In the genomic region with DNA sequence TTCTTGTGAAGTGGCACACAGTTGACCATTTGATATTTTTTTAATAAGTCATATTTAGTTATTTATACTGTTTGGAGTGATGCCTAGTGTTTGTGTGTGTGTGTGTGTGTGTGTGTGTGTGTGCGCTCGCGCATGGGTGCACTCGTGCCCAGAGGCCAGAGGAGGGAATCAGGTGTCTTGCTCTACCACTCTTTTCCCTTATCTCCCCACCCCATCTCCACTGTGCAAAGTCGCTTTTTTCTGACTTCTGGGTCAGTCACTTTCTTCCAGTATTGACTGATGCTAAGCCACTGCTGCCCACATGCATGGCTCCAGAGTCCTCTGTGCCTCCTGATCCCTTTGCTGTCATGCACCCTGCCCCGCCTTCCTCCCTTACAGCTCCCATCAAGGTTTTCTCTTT, we compare ENCODE assay signal across 23 mouse cellular contexts. TPM values are rescaled to one million over a fixed set of nuclear protein-coding genes. Genes with fewer than 3 reads are reported as not detected.
"Had no signal": no experiment of that assay in that cellular context is flagged by ENCODE, and none has a peak within 500 bp of the region (broad histone marks: within the 10 kb centered on the region; RNA-seq: fewer than 3 reads in every experiment).

No protein-coding gene starts in this region.

- H3K4me2 ChIP-seq: limb, embryonic 12.5 days; limb, embryonic 13.5 days; limb, embryonic 15.5 days; liver, embryonic 11.5 days; liver, embryonic 12.5 days; liver, embryonic 13.5 days; liver, embryonic 15.5 days; lung, embryonic 14.5 days; lung, embryonic 15.5 days; midbrain, embryonic 11.5 days; midbrain, embryonic 12.5 days; midbrain, embryonic 13.5 days; midbrain, embryonic 15.5 days; neural tube, embryonic 12.5 days had no signal

- H3K36me3 ChIP-seq: limb, embryonic 10.5 days; limb, embryonic 12.5 days; limb, embryonic 13.5 days; limb, embryonic 15.5 days; liver, embryonic 12.5 days; liver, embryonic 13.5 days; liver, embryonic 15.5 days; lung, embryonic 15.5 days; midbrain, embryonic 10.5 days; midbrain, embryonic 12.5 days; midbrain, embryonic 13.5 days; midbrain, embryonic 15.5 days; neural tube, embryonic 12.5 days had no signal

- H3K27ac ChIP-seq: limb, embryonic 10.5 days; limb, embryonic 12.5 days; limb, embryonic 13.5 days; limb, embryonic 15.5 days; liver, embryonic 12.5 days; liver, embryonic 13.5 days; liver, embryonic 14.5 days; liver, embryonic 15.5 days; lung, embryonic 15.5 days; macrophage; midbrain, embryonic 10.5 days; midbrain, embryonic 12.5 days; midbrain, embryonic 13.5 days; midbrain, embryonic 15.5 days; neural tube, embryonic 12.5 days had no signal

- H3K9me3 ChIP-seq: limb, embryonic 10.5 days; limb, embryonic 12.5 days; limb, embryonic 15.5 days; liver, embryonic 12.5 days; liver, embryonic 15.5 days; lung, embryonic 15.5 days; midbrain, embryonic 10.5 days; midbrain, embryonic 12.5 days; midbrain, embryonic 13.5 days; midbrain, embryonic 15.5 days; neural tube, embryonic 12.5 days had no signal

- H3K9ac ChIP-seq: limb, embryonic 12.5 days; limb, embryonic 13.5 days; limb, embryonic 15.5 days; liver, embryonic 12.5 days; liver, embryonic 13.5 days; liver, embryonic 14.5 days; liver, embryonic 15.5 days; liver, postnatal 0 days; lung, embryonic 14.5 days; lung, embryonic 15.5 days; midbrain, embryonic 12.5 days; midbrain, embryonic 13.5 days; midbrain, embryonic 15.5 days; neural tube, embryonic 12.5 days had no signal

- ATAC-seq: liver, embryonic 12.5 days; liver, postnatal 0 days had no signal

- H3K4me1 ChIP-seq: limb, embryonic 10.5 days; limb, embryonic 13.5 days; limb, embryonic 15.5 days; liver, embryonic 12.5 days; liver, embryonic 15.5 days; lung, embryonic 15.5 days; midbrain, embryonic 10.5 days; midbrain, embryonic 12.5 days; neural tube, embryonic 12.5 days had no signal

- H3K4me3 ChIP-seq: limb, embryonic 10.5 days; limb, embryonic 12.5 days; limb, embryonic 13.5 days; limb, embryonic 15.5 days; liver, embryonic 12.5 days; liver, embryonic 13.5 days; liver, embryonic 15.5 days; lung, embryonic 15.5 days; megakaryocyte, embryonic 14.5 days; midbrain, embryonic 10.5 days; midbrain, embryonic 12.5 days; midbrain, embryonic 13.5 days; midbrain, embryonic 15.5 days; myocyte; neural tube, embryonic 12.5 days had no signal

- H3K27me3 ChIP-seq: limb, embryonic 12.5 days; limb, embryonic 13.5 days; limb, embryonic 15.5 days; liver, embryonic 12.5 days; liver, embryonic 13.5 days; liver, embryonic 15.5 days; lung, embryonic 15.5 days; midbrain, embryonic 12.5 days; midbrain, embryonic 13.5 days; midbrain, embryonic 15.5 days; neural tube, embryonic 12.5 days had no signal

RNA-seq across cellular contexts. Expression of gene Tgfa, which starts 53.7 kb away (rescaled TPM):
- total RNA-seq: megakaryocyte, adult 5-6 weeks; monocyte, adult 5-6 weeks had no signal
- polyA plus RNA-seq: macrophage had no signal
